Mouse (Mus musculus): Measurements from ENCODE around the gene Iars2. TPM values are rescaled to one million over a fixed set of nuclear protein-coding genes. Genes with fewer than 3 reads are reported as not detected.
"Not testable (repeated sequence)": the region's sequence is repeated elsewhere in the genome, so short reads cannot be mapped to it uniquely, and the experiment has no call there.

The Iars2 gene
- polyA plus RNA-seq, 1 experiment, result 11.6 TPM

- Histone ChIP-seq H3K36me3 (ENCODE audit: control insufficient read depth, insufficient read depth, low read length) (0 out of 2 replicates have a peak, but pooled peaks cover 1% of the 10 kb centered on the region), H3K4me1 (ENCODE audit: control insufficient read depth, insufficient read depth, insufficient read length) (no peaks in the 10 kb centered on the region), H3K4me3 (ENCODE audit: extremely low read depth, insufficient read depth, insufficient read length) (no peak overlapping the region), H3K27me3 (ENCODE audit: control insufficient read depth, insufficient read depth, low read length) (no peaks in the 10 kb centered on the region), H3K27ac (ENCODE audit: insufficient read depth, low read length) (no peak overlapping the region)
- 87% methylated on average over 6 of the region's 6 CpGs for WGBS
- TF ChIP-seq POLR2A (IDR thresholded peaks at IDR 0.05; ENCODE audit: low read depth, low read length) (no peak), CTCF (IDR thresholded peaks at IDR 0.05; ENCODE audit: extremely low read depth, insufficient read depth, insufficient read length, insufficient replicate concordance) (no peak)
- no peak for DNase-seq (ENCODE audit: low read depth in 1 of 2, low spot score in 2 of 2)
Measured at GRCm38 (mm10) chr1:185335231-185335765, 6.1 kb upstream of the Iars2 start.

- DNase-seq (ENCODE audit: low read depth in 1 of 2, low spot score in 2 of 2), result no peak
- Histone ChIP-seq H3K27ac (ENCODE audit: insufficient read depth, low read length) (no peak overlapping the region), H3K27me3 (ENCODE audit: control insufficient read depth, insufficient read depth, low read length) (no peaks in the 10 kb centered on the region), H3K36me3 (ENCODE audit: control insufficient read depth, insufficient read depth, low read length) (0 out of 2 replicates have a peak, but pooled peaks cover 1% of the 10 kb centered on the region), H3K4me1 (ENCODE audit: control insufficient read depth, insufficient read depth, insufficient read length) (no peaks in the 10 kb centered on the region), H3K4me3 (ENCODE audit: extremely low read depth, insufficient read depth, insufficient read length) (no peak overlapping the region)
- 84% methylated on average over 4 of the region's 4 CpGs for WGBS
- TF ChIP-seq CTCF (IDR thresholded peaks at IDR 0.05; ENCODE audit: extremely low read depth, insufficient read depth, insufficient read length, insufficient replicate concordance) (no peak), POLR2A (IDR thresholded peaks at IDR 0.05; ENCODE audit: low read depth, low read length) (no peak)
Measured at GRCm38 (mm10) chr1:185334136-185334535, 4.9 kb upstream of the Iars2 start.

GRCm38 (mm10) chr1:185333651-185334050, 4.5 kb upstream of the Iars2 start:
- Histone ChIP-seq H3K4me1 (ENCODE audit: control insufficient read depth, insufficient read depth, insufficient read length) (no peaks in the 10 kb centered on the region), H3K27ac (ENCODE audit: insufficient read depth, low read length) (no peak overlapping the region), H3K27me3 (ENCODE audit: control insufficient read depth, insufficient read depth, low read length) (no peaks in the 10 kb centered on the region), H3K4me3 (ENCODE audit: extremely low read depth, insufficient read depth, insufficient read length) (no peak overlapping the region), H3K36me3 (ENCODE audit: control insufficient read depth, insufficient read depth, low read length) (0 out of 2 replicates have a peak, but pooled peaks cover 1% of the 10 kb centered on the region)
- no peak for DNase-seq (ENCODE audit: low read depth in 1 of 2, low spot score in 2 of 2)
- no peak for TF ChIP-seq POLR2A (IDR thresholded peaks at IDR 0.05; ENCODE audit: low read depth, low read length)
- no peak for TF ChIP-seq CTCF (IDR thresholded peaks at IDR 0.05; ENCODE audit: extremely low read depth, insufficient read depth, insufficient read length, insufficient replicate concordance)
- 85% methylated on average over 5 of the region's 5 CpGs for WGBS

- H3K4me3 ChIP-seq (ENCODE audit: extremely low read depth, insufficient read depth, insufficient read length), result peak within 1 kb of the TSS; percentile 77
- DNase-seq (ENCODE audit: low read depth in 1 of 2, low spot score in 2 of 2), result peak; percentile 65 to 81
- H3K27ac ChIP-seq (ENCODE audit: insufficient read depth, low read length), result peak within 1 kb of the TSS; percentile 81
- H3K27me3 ChIP-seq (ENCODE audit: control insufficient read depth, insufficient read depth, low read length), result no peaks in the 10 kb centered on the region
- no peaks in the 10 kb centered on the region for H3K36me3 ChIP-seq (ENCODE audit: control insufficient read depth, insufficient read depth, low read length)
- H3K4me1 ChIP-seq (ENCODE audit: control insufficient read depth, insufficient read depth, insufficient read length), result no peaks in the 10 kb centered on the region
- no peak for TF ChIP-seq CTCF (IDR thresholded peaks at IDR 0.05; ENCODE audit: extremely low read depth, insufficient read depth, insufficient read length, insufficient replicate concordance)
- peak; percentile 19 for TF ChIP-seq POLR2A (IDR thresholded peaks at IDR 0.05; ENCODE audit: low read depth, low read length)
- WGBS, result under 1% methylated on average over 32 of the region's 32 CpGs
Measured at GRCm38 (mm10) chr1:185331983-185332430, 2.8 kb upstream of the Iars2 start, which contains the start of gene Bpnt1. Bpnt1 (plus strand) TSS chr1:185332149.

- 49% methylated on average over 5 of the region's 5 CpGs for WGBS
- no peak for DNase-seq (ENCODE audit: low read depth in 1 of 2, low spot score in 2 of 2)
- no peak for TF ChIP-seq POLR2A (IDR thresholded peaks at IDR 0.05; ENCODE audit: low read depth, low read length)
- no peak for TF ChIP-seq CTCF (IDR thresholded peaks at IDR 0.05; ENCODE audit: extremely low read depth, insufficient read depth, insufficient read length, insufficient replicate concordance)
- no peak overlapping the region for H3K27ac ChIP-seq (ENCODE audit: insufficient read depth, low read length)
- no peaks in the 10 kb centered on the region for H3K27me3 ChIP-seq (ENCODE audit: control insufficient read depth, insufficient read depth, low read length)
- H3K4me1 ChIP-seq (ENCODE audit: control insufficient read depth, insufficient read depth, insufficient read length), result no peaks in the 10 kb centered on the region
- H3K4me3 ChIP-seq (ENCODE audit: extremely low read depth, insufficient read depth, insufficient read length), result no peak overlapping the region
- H3K36me3 ChIP-seq (ENCODE audit: control insufficient read depth, insufficient read depth, low read length), result peaks cover 5% of the 10 kb centered on the region; the same call in 1 of the 2 replicates
Measured at GRCm38 (mm10) chr1:185331364-185331763, 2.2 kb upstream of the Iars2 start.

- Histone ChIP-seq H3K27ac (ENCODE audit: insufficient read depth, low read length) (no peak overlapping the region), H3K4me1 (ENCODE audit: control insufficient read depth, insufficient read depth, insufficient read length) (no peaks in the 10 kb centered on the region), H3K4me3 (ENCODE audit: extremely low read depth, insufficient read depth, insufficient read length) (no peak overlapping the region), H3K27me3 (ENCODE audit: control insufficient read depth, insufficient read depth, low read length) (no peaks in the 10 kb centered on the region), H3K36me3 (ENCODE audit: control insufficient read depth, insufficient read depth, low read length) (peaks cover 9% of the 10 kb centered on the region)
- TF ChIP-seq POLR2A (IDR thresholded peaks at IDR 0.05; ENCODE audit: low read depth, low read length) (no peak), CTCF (IDR thresholded peaks at IDR 0.05; ENCODE audit: extremely low read depth, insufficient read depth, insufficient read length, insufficient replicate concordance) (no peak)
- WGBS, result 92% methylated on average over 8 of the region's 8 CpGs
- no peak for DNase-seq (ENCODE audit: low read depth in 1 of 2, low spot score in 2 of 2)
Measured at GRCm38 (mm10) chr1:185329851-185330250, 655 bp upstream of the Iars2 start.

- not testable (repeated sequence) for H3K27me3 ChIP-seq (ENCODE audit: control insufficient read depth, insufficient read depth, low read length); H3K4me1 ChIP-seq (ENCODE audit: control insufficient read depth, insufficient read depth, insufficient read length); H3K27ac ChIP-seq (ENCODE audit: insufficient read depth, low read length); H3K4me3 ChIP-seq (ENCODE audit: extremely low read depth, insufficient read depth, insufficient read length); DNase-seq (ENCODE audit: low read depth in 1 of 2, low spot score in 2 of 2)
- 66% methylated on average over 3 of the region's 3 CpGs for WGBS
- peaks cover 15% of the 10 kb centered on the region for H3K36me3 ChIP-seq (ENCODE audit: control insufficient read depth, insufficient read depth, low read length)
Measured at GRCm38 (mm10) chr1:185327754-185328345, 1.3 kb downstream of the Iars2 start.
